Mouse (Mus musculus) cerebellum, postnatal 36 days (tissue): Measurements from ENCODE around the gene Gle1.
"Not testable (repeated sequence)": the region's sequence is repeated elsewhere in the genome, so short reads cannot be mapped to it uniquely, and the experiment has no call there.

Source experiments
- DNase-seq, 2 experiments: peaks; one replicate each; pipeline ENCODE4 v3.0.0; 2021 to 2022; ENCODE audit warnings: mixed read lengths in 2 of 2

Gle1 gene

DNA sequence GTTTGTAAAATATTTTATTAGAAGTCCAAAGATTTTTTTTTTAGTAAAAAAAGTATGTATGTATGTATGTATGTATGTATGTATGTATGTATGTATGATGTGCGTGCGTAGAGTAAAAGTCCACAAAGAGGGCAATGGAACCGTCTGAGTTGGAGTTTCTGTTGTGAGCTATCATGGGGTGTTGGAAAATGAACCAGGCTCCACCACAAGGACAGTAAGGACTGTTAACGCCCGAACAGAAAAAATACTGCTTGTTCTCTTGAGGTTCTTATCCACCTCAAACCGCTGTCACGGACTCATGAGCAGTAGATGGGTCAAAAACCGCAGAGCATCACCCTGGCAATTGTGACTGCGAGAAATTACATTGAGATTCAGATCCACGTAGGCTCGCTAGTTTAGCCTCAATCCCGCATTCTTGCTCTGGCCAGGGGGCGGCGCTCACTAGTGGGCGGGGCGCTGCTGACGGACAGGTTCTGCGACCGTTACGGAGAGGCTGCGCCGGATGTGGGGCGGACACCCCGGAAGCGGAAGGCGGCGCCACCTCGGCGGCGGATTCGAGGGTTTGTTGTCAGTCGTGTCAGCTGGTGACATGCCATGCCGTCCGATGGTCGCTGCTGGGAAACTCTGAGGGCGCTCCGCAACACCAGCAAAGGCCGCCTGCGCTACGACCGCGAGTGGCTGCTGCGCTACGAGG, at the start of gene Gle1:
TSS of gene Gle1 (plus strand) at position 521 of the 694 bp plus-strand sequence.
- DNase-seq: peak; percentile 94 to 96

GRCm38 (mm10) chr2:29886659-29887292, 48.5 kb upstream of the Gle1 start:
- DNase-seq: not testable (repeated sequence)

- DNase-seq: peak; percentile 100
Measured at GRCm38 (mm10) chr2:29889066-29889944, 45.9 kb upstream of the Gle1 start, which contains the start of gene Odf2. TSS of gene Odf2 (plus strand) at chr2:29889221.

- peak; percentile 88 to 91 for DNase-seq
Measured at GRCm38 (mm10) chr2:29889991-29890833, 45.0 kb upstream of the Gle1 start.

- DNase-seq: peak; percentile 67 to 70
Measured at GRCm38 (mm10) chr2:29891773-29892172, 43.5 kb upstream of the Gle1 start.

GRCm38 (mm10) chr2:29896071-29896470, 39.2 kb upstream of the Gle1 start:
- DNase-seq: peak; percentile 44 to 49

GRCm38 (mm10) chr2:29897366-29897765, 37.9 kb upstream of the Gle1 start:
- no peak for DNase-seq

DNA sequence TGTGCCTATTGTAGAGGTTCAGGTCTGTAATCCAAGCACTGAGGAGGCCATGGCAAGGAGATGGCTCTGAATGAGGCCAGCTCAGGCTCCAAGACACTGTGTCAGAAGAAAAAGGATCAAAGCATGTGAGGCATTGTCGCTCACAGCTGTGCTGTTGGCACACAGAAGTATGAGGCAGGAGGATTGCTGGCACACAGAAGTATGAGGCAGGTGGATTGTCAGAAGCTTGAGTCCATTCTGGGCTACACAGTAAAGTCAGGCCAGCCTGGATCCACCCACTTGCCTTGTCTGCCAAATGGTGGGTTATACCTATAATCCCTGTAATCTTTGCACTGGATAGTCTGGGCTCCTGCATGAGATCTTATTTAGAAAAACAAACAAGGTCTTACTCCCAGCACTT, 37.1 kb upstream of the Gle1 start:
- no peak for DNase-seq

- peak; percentile 31 to 36 for DNase-seq
Measured at GRCm38 (mm10) chr2:29902194-29902593, 33.0 kb upstream of the Gle1 start.

GRCm38 (mm10) chr2:29908171-29908570, 27.1 kb upstream of the Gle1 start:
- not testable (repeated sequence) for DNase-seq

DNA sequence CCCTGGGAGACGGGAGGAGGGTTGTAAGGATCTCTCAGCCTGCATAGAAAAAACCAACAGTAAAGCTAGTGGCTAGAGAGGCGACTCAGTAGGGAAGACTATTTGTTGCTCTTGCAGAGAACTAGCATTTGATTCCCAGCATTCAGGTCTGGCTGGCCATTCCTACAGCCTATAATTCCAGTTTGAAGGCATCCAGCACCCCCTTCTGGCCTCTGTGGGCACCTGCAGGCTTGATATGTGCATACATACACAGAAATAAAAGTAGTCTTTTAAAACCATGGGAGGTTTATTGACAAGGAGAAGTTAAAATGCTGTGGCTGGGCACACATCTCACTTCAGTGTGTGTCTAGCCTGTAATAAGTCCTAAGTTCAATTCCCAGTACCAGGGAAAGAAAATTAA, 25.2 kb upstream of the Gle1 start:
- no peak for DNase-seq

GRCm38 (mm10) chr2:29917621-29918020, 17.6 kb upstream of the Gle1 start:
- no peak for DNase-seq

DNA sequence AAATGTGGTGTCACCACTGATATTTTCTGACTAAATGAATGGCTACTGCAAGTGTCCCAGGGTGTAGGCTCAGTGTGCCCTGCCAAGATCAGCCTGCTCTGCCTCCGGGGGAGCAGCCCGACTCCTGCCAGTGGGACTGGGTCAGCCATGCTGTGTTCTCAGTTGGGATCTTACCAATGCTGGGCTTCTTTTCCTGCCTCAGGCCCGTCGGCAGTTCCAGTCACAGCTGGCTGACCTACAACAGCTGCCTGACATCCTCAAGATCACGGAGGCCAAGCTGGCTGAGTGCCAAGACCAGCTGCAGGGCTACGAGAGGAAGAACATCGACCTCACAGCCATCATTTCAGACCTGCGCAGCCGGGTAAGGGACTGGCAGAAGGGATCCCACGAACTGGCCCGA, 13.2 kb upstream of the Gle1 start:
- peak; percentile 45 to 51 for DNase-seq

GRCm38 (mm10) chr2:29926542-29926941, 8.7 kb upstream of the Gle1 start:
- DNase-seq: no peak

GRCm38 (mm10) chr2:29930506-29930905, 4.7 kb upstream of the Gle1 start:
- peak; percentile 97 for DNase-seq

GRCm38 (mm10) chr2:29931194-29931593, 4.0 kb upstream of the Gle1 start:
- peak; percentile 23 to 45 for DNase-seq

DNA sequence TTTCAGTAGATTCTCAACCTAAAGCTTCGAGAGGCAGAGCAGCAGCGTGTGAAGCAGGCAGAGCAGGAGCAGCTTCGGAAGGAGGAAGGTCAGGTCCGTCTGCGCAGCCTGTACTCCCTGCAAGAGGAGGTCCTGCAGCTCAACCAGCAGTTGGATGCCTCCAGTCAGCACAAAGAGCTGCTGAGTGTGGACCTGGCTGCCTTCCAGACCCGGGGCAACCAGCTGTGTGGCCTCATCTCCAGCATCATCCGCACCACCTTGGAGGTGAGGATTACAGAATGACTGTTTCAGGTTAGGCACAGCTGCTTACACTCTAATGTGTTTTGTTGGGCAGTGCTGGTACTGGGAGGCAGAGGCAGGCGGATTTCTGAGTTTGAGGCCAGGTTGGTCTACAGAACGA, 4.8 kb downstream of the Gle1 start:
- peak in 1 of 2 experiments; percentile 21 for DNase-seq

DNA sequence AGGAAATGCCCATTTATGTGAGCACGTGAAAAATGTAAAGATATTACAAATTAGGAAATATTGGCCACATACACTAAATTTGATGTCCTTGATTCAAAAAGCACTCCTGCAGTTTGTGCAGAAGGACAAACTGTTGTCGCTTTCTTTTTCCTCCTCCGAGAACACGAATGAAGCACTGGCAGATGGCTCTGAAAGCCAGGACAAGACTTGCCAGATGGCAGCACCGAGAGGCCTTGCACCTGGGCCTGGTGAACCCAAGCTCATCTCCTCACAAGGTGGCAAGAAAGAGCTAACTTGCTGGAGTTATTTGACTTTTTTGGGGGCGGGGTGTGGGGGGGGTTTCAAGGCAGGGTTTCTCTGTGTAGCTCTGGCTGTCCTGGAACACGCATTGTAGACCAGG, 5.6 kb downstream of the Gle1 start:
- DNase-seq: peak in 1 of 2 experiments; percentile 47

DNA sequence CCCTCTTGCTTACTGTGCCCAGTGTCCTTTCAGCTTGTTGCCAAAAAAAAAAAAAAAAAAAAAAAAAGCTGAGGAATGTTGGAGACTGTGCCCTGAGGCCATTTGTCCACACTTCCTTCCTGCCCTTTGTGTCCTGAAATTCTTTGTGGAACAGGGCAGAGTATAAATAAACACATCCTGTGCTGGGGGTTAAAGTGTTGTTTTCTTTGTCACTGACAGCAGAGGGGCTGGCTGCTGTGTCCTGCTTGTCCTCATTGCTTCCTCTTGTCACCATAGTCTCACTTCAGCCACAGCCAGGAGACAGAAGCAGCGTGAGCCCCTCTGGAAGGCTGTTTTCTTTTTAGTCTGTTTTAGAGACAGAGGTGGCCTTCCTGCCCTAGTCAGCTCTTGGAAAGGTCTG, 9.5 kb downstream of the Gle1 start:
- no peak for DNase-seq

- no peak for DNase-seq
Measured at GRCm38 (mm10) chr2:29948896-29949295, 13.7 kb downstream of the Gle1 start.

DNA sequence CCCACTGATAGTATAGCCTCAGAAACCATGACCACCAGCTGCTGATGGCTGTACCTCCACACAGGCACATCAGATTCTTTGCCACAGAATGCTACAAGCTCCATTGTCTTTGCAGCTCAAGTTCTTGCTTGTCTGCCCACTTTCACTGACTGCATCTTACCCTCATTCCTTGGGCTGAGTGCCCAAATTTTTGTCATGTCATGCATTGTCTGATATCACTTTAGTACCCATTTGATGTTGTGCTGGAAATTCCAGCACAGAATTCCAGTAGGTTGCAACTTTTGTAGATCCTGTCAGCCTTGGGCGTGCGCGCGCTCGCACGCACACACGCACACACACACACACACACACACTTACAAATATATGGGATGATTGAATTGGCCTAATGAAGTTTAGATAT, 26.0 kb downstream of the Gle1 start:
- DNase-seq: no peak
